Mouse (Mus musculus) heart, adult 2 months (tissue): ENCODE results near the gene Six3. TPM values are rescaled to one million over a fixed set of nuclear protein-coding genes. Genes with fewer than 3 reads are reported as not detected.
A peak's percentile ranks its signal among the peaks of the same experiment; 100 is the strongest.

Source experiments
- DNase-seq, 2 experiments: peaks; one replicate each; pipeline ENCODE4 v3.0.0; 2021
- H3K27ac ChIP-seq: fragments of 200-600 bp; 2 replicates; pipeline ENCODE4 v1.8.1; 2022
- H3K27me3 ChIP-seq: fragments of 200-500 bp; 2 replicates; pipeline ENCODE4 v1.6.1; 2012; ENCODE audit warnings: mild to moderate bottlenecking, low read length, inconsistent platforms, mixed read lengths; ENCODE audit not compliant: control insufficient read depth, insufficient read depth
- H3K36me3 ChIP-seq: fragments of 200-500 bp; 2 replicates; pipeline ENCODE4 v1.6.1; 2012; ENCODE audit warnings: low read length, inconsistent platforms; ENCODE audit not compliant: control insufficient read depth, insufficient read depth
- H3K4me1 ChIP-seq: fragments of 200-500 bp; 2 replicates; pipeline ENCODE4 v1.6.1; 2011; ENCODE audit warnings: low read length; ENCODE audit not compliant: control insufficient read depth, insufficient read depth
- H3K4me3 ChIP-seq: fragments of 200-600 bp; 2 replicates; pipeline ENCODE4 v1.8.1; 2022
- H3K79me2 ChIP-seq: fragments of 200-500 bp; replicated peaks from 2 replicates; pipeline ENCODE4 v1.6.1; 2012; ENCODE audit warnings: mild to moderate bottlenecking, inconsistent platforms, low read length, moderate library complexity, mixed read lengths; ENCODE audit not compliant: control insufficient read depth, insufficient read depth
- H3K9ac ChIP-seq: fragments of 200-500 bp; 2 replicates; pipeline ENCODE4 v1.6.1; 2012; ENCODE audit warnings: low read depth, mild to moderate bottlenecking, control low read depth, inconsistent platforms, low read length, mixed read lengths
- CTCF ChIP-seq: fragments of 200-600 bp; IDR thresholded peaks from 2 replicates; pipeline ENCODE4 v1.8.1; 2022; ENCODE audit warnings: antibody characterized with exemption, mild to moderate bottlenecking, moderate library complexity
- EP300 ChIP-seq: fragments of 200-500 bp; IDR thresholded peaks from 2 replicates; pipeline ENCODE4 v1.6.1; 2011; ENCODE audit warnings: low read depth, low read length, control low read depth; ENCODE audit not compliant: insufficient read depth
- POLR2A ChIP-seq: fragments of 200-500 bp; IDR thresholded peaks from 2 replicates; pipeline ENCODE4 v1.6.1; 2011; ENCODE audit warnings: mild to moderate bottlenecking, low read depth, low read length, control low read depth; ENCODE audit not compliant: insufficient read depth
- WGBS: fragments of 180-500 bp; shearing (Covaris S2); methylation state at CpG from one replicate; pipeline ENCODE4 v1.1.7; 2018; 5-methylcytosine and 5-hydroxymethylcytosine counted together
- intact Hi-C: fragments of 180-260 bp; cut with DNase I; formaldehyde crosslinking; loops from one replicate; pipeline ENCODE4 v1.15.1; 2025
- polyA plus RNA-seq: library from polyadenylated mRNA; depleted of rRNA; stranded (reverse); fragments of >200 nt; gene quantifications from 2 replicates; pipeline ENCODE4 v1.2.3, GENCODE M21; 2012
- total RNA-seq, 2 experiments: library from RNA; stranded (reverse); gene quantifications; 2 replicates each; pipeline ENCODE4 v1.2.3; 2021

The Six3 gene
- total and polyA plus RNA-seq, 3 experiments = 0.06 TPM; not detected in 2

DNA sequence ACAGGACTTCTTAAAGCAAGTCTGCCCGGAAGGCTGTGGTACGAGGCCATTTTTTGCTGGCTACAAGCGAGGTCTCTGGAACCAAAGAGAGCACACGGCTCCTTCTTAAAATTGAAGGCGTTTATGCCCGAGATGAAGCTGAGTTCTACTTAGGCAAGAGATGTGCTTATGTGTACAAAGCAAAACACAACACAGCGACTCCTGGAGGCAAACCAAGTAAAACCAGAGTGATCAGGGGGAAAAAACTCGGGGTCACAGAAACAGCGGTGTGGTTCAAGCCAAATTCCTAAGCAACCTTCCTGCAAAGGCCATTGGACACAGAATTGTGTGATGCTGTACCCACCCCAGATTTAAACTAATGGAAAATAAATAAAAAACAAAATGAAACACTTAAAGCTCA, 13.9 kb upstream of the Six3 start:
- no peak for DNase-seq
- no peak overlapping the region for H3K4me3 ChIP-seq
- H3K9ac ChIP-seq = no peak overlapping the region
- intact Hi-C loops = no loop called here
- no peak overlapping the region for H3K27ac ChIP-seq
- no peaks in the 10 kb centered on the region for H3K4me1 ChIP-seq
- peaks cover 2% of the 10 kb centered on the region; the same call in 1 of the 2 replicates for H3K27me3 ChIP-seq
- TF ChIP-seq POLR2A (no peak), CTCF (0 out of 2 replicates have a peak, but pooled peaks have one; percentile 3)
- no peaks in the 10 kb centered on the region for H3K79me2 ChIP-seq
- WGBS = 60% methylated on average over 9 of the region's 9 CpGs
- H3K36me3 ChIP-seq = no peaks in the 10 kb centered on the region

DNA sequence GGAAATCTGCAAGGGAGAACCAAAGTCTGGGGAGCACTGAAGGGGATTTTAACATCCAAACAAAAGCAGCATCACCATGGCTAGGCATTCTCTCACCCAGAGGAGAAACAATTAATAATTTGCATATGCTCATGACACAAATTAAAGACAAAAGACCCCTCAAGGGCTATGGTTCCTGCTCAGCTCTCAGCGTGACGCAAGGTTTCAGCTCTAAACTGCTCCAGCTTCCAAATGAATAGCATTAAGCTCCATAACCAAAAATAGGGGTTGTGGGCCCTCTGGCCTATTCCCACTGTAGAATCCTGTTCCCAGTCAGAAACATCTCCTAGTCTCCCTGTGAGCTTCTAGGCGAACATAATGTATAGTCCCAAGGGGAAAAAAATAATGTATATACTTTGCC, 6.9 kb upstream of the Six3 start:
- Histone ChIP-seq H3K27me3 (peaks cover 15% of the 10 kb centered on the region), H3K9ac (no peak overlapping the region), H3K79me2 (no peaks in the 10 kb centered on the region), H3K27ac (no peak overlapping the region), H3K4me3 (no peak overlapping the region), H3K36me3 (no peaks in the 10 kb centered on the region), H3K4me1 (no peaks in the 10 kb centered on the region)
- no peak for DNase-seq
- TF ChIP-seq CTCF (no peak), POLR2A (no peak), EP300 (no peak)
- WGBS = 17% methylated on average over 3 of the region's 3 CpGs
- intact Hi-C loops = no loop called here

DNA sequence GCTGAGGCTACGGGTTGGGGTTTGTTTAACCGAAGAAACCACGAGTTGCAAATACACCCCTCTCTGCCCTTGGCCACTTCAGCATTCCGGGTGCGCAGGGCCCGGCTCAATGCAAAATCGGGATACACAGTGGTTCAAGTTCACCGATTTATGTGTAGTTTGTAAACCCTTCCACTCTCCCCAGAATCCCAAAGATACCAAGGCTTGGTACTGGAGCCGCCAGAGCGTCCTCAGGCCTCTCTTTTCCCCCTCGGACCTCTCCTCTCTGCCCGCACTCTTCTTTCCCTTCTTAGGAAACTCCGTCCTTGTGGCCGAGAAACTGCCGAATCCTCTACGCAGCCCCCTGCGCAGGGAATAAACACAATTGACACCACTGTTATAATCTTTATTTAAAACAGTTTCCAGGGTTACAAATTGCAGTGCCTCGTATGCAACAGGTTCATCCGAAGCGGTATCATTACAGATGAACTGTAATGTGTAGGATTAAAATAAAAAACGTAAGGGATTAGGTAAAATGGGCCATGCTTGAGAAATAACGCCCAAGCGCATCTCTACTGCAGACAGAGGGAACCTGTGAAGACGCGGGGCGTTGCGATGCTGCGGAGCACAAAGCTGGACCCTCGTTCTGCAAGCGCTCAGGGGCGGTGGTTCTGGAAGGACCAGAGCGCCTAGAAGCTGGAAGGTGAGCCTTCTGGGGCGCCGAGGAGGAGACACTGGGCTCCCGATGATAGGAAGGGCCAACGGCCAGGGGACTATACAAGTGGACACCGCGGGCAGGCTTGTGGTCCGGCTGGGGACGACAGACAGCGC, 5.6 kb upstream of the Six3 start:
- peaks cover 22% of the 10 kb centered on the region for H3K27me3 ChIP-seq
- no peaks in the 10 kb centered on the region for H3K4me1 ChIP-seq
- no peak overlapping the region for H3K9ac ChIP-seq
- 3% methylated on average over 41 of the region's 41 CpGs for WGBS
- no peak overlapping the region for H3K4me3 ChIP-seq
- intact Hi-C loops = no loop called here
- H3K27ac ChIP-seq = no peak overlapping the region
- TF ChIP-seq CTCF = no peak
- no peak for TF ChIP-seq POLR2A
- no peak for TF ChIP-seq EP300
- no peaks in the 10 kb centered on the region for H3K79me2 ChIP-seq
- DNase-seq = no peak
- H3K36me3 ChIP-seq = no peaks in the 10 kb centered on the region

DNA sequence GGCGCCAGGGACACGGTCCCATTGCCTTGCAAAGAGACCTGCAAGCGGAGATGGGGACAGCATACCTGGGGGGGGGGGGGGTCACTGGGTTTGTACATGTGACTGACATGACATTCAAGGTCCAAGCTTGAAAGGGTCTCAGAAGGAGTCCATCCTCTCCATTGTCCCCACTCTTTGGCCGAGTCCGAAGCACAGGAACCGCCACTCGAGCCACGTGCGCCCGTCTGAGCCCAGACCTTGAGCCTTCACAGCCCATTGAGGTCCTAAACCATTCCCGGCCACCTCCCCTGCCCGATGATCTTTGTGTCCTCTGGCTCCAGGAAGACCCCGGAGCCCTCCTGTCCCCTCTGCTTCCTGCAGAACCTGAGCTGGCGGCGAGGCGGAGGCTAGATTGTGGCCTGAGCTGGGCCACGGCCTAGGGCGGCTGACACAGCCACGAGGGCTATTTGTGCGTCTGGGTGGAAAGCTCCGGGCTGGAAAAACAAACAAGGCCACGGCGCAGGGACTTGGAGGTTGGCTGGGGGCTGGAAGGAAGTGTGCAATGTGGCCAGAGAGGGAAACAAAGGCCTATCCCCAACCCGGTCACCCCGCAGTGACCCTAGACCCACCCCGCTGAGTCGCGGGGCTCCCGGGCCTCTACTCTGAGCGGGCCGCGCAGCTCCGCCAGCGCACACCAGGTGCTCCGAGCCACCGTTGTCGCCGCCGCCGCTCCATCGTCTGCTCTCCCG, 4.9 kb upstream of the Six3 start:
- TF ChIP-seq POLR2A (no peak), EP300 (no peak), CTCF (no peak)
- WGBS = 3% methylated on average over 42 of the region's 42 CpGs
- Histone ChIP-seq H3K9ac (no peak overlapping the region), H3K4me1 (no peaks in the 10 kb centered on the region), H3K36me3 (no peaks in the 10 kb centered on the region), H3K27me3 (peaks cover 27% of the 10 kb centered on the region), H3K79me2 (no peaks in the 10 kb centered on the region), H3K27ac (no peak overlapping the region), H3K4me3 (no peak overlapping the region)
- intact Hi-C loops = no loop called here
- no peak for DNase-seq

DNA sequence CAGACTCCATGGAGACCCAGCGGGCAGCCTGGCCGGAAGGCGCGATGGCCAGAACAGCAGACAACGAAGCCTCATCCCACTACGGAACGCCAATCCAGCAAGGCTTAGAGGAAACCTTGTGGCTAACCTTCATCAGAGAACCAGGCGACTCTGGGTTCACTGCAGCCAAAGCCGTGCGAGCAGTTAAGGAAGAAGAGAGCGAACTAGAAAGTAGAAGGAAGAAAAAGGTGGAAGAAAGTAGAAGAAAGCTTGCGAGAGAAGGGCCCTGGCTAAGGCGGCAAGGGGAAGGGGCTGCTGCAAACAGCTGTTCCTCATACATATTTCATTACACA, 4.3 kb upstream of the Six3 start:
- Histone ChIP-seq H3K4me1 (no peaks in the 10 kb centered on the region), H3K27me3 (peaks cover 27% of the 10 kb centered on the region), H3K9ac (no peak overlapping the region), H3K36me3 (no peaks in the 10 kb centered on the region), H3K27ac (no peak overlapping the region), H3K4me3 (no peak overlapping the region), H3K79me2 (no peaks in the 10 kb centered on the region)
- DNase-seq = no peak
- intact Hi-C loops = no loop called here
- WGBS = 4% methylated on average over 13 of the region's 13 CpGs
- TF ChIP-seq CTCF (no peak), EP300 (no peak), POLR2A (no peak)

DNA sequence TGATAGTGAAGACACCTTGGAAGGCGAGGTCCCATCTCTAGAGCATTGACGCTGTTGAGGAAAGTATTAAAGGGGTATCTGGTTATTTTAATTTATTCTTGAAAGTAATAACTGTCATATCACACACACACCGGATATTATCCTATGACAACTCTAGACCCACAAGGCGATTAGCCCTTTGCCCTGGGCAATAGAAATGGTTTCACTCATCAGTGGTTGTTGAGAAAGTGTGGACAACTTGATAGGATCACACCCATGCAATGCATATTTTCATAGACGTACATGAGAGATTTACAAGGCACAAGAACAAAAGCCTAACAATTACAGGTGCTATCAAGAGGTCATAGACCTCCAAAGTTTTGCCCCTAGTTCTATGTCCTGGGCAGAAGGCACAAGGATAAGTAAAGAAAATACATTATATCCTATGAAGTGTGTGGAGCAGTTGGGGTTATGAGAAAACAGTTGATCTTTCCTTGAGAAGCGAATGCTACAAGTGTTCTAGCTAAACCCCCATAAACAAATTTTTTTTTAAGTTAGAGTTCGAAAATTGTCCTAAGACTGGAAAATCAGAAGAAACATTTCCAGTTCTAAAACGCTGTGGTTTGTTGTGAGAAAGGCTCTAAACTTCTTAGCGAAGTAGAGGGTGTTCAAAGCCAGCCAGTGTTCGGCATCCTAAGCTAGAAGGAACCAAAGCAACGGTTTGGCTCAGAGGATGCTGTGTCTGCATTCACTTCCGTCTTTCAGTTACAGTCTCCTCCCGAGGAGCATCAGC, 3.6 kb upstream of the Six3 start:
- intact Hi-C loops = no loop called here
- Histone ChIP-seq H3K79me2 (no peaks in the 10 kb centered on the region), H3K4me1 (no peaks in the 10 kb centered on the region), H3K27me3 (peaks cover 27% of the 10 kb centered on the region), H3K27ac (no peak overlapping the region), H3K9ac (no peak overlapping the region), H3K36me3 (no peaks in the 10 kb centered on the region), H3K4me3 (no peak overlapping the region)
- TF ChIP-seq EP300 (no peak), POLR2A (no peak), CTCF (no peak)
- 7% methylated on average over 13 of the region's 13 CpGs for WGBS
- DNase-seq = no peak
